30 mouse cellular contexts compared by ENCODE assay signal in genomic region chr11:46706664-46707356, GRCm38 (mm10). TPM values are rescaled to one million over a fixed set of nuclear protein-coding genes. Genes with fewer than 3 reads are reported as not detected.
A peak's percentile ranks its signal among the peaks of the same experiment; 100 is the strongest.
DNase-seq lines count a peak whose midpoint lies in the region; ATAC-seq and TF ChIP-seq lines count a peak whose summit lies in the region.
"Had no signal": no experiment of that assay in that cellular context is flagged by ENCODE, and none has a peak within 500 bp of the region (broad histone marks: within the 10 kb centered on the region; RNA-seq: fewer than 3 reads in every experiment).

TSS of gene Timd2 (minus strand) at chr11:46707061.

- peak; percentile 62 for DNase-seq in kidney, adult 2 months
- DNase-seq in kidney, postnatal 36 days: no peak
- DNase-seq in liver, embryonic 13.5 days: no peak
- peak; percentile 1 for DNase-seq in stomach, postnatal 0 days (ENCODE audit: low spot score)
- DNase-seq in thymus, postnatal 14 days: no peak
- DNase-seq: adrenal gland, postnatal 10 days; adrenal gland, postnatal 36 days; B cell, adult 2 months; cerebellum, adult 18-20 months; cerebellum, adult 9-11 months; cerebellum, postnatal 25 days; forebrain, postnatal 0 days; gastrocnemius, postnatal 25 days; heart, adult 18-20 months; heart, postnatal 10 days; heart, postnatal 36 days had no signal

- ATAC-seq in liver, embryonic 13.5 days (ENCODE audit: low read depth): no peak
- no peak for ATAC-seq in liver, embryonic 12.5 days
- ATAC-seq in liver, embryonic 15.5 days (ENCODE audit: insufficient read depth): peak; percentile 52
- no peak for ATAC-seq in stomach, postnatal 0 days (ENCODE audit: low FRiP score, low TSS enrichment)
- ATAC-seq in megakaryocyte, adult 5-6 weeks (ENCODE audit: poor library complexity, severe bottlenecking): no peak
- ATAC-seq: forebrain, embryonic 14.5 days; forebrain, postnatal 0 days; hindbrain, embryonic 16.5 days had no signal

- H3K9me3 ChIP-seq in liver, embryonic 13.5 days (replicated peaks): no peaks in the 10 kb centered on the region
- H3K9me3 ChIP-seq in liver, embryonic 12.5 days (replicated peaks): no peaks in the 10 kb centered on the region
- H3K9me3 ChIP-seq in liver, embryonic 15.5 days (replicated peaks): no peaks in the 10 kb centered on the region
- H3K9me3 ChIP-seq in stomach, postnatal 0 days (ENCODE audit: control insufficient read depth, low read length): no peaks in the 10 kb centered on the region
- H3K9me3 ChIP-seq: embryonic facial prominence, embryonic 12.5 days; embryonic facial prominence, embryonic 15.5 days; heart, embryonic 12.5 days; heart, embryonic 15.5 days; hindbrain, embryonic 10.5 days had no signal

- H3K36me3 ChIP-seq in kidney, adult 2 months (ENCODE audit: control insufficient read depth, insufficient read depth, low read length): no peaks in the 10 kb centered on the region
- H3K36me3 ChIP-seq in liver, embryonic 13.5 days: no peaks in the 10 kb centered on the region
- H3K36me3 ChIP-seq in liver, embryonic 12.5 days: no peaks in the 10 kb centered on the region
- no peaks in the 10 kb centered on the region for H3K36me3 ChIP-seq in liver, embryonic 15.5 days (replicated peaks)
- H3K36me3 ChIP-seq in stomach, postnatal 0 days (ENCODE audit: control insufficient read depth, insufficient read depth, low read length): no peaks in the 10 kb centered on the region
- H3K36me3 ChIP-seq: embryonic facial prominence, embryonic 12.5 days; embryonic facial prominence, embryonic 15.5 days; heart, embryonic 12.5 days; heart, embryonic 15.5 days; hindbrain, embryonic 10.5 days; hindbrain, embryonic 13.5 days had no signal

- no peak for TF ChIP-seq CTCF in kidney, adult 2 months (conservative IDR thresholded peaks at IDR 0.05; ENCODE audit: insufficient read depth, insufficient read length, low read depth, low read length)
- no peak for TF ChIP-seq CTCF in stomach, postnatal 0 days (IDR thresholded peaks at IDR 0.05; ENCODE audit: low read depth)

- H3K4me3 ChIP-seq in kidney, adult 2 months (ENCODE audit: insufficient read depth, low read depth, low read length): no peak within 1 kb of the TSS
- no peak within 1 kb of the TSS for H3K4me3 ChIP-seq in liver, embryonic 13.5 days (replicated peaks)
- no peak within 1 kb of the TSS for H3K4me3 ChIP-seq in liver, embryonic 12.5 days
- H3K4me3 ChIP-seq in liver, embryonic 15.5 days (replicated peaks): peak within 1 kb of the TSS; percentile 15; the same call in 1 of the 2 replicates
- H3K4me3 ChIP-seq in stomach, postnatal 0 days (ENCODE audit: low read depth, low read length): no peak within 1 kb of the TSS
- H3K4me3 ChIP-seq: embryonic facial prominence, embryonic 12.5 days; embryonic facial prominence, embryonic 15.5 days; heart, embryonic 12.5 days; heart, embryonic 15.5 days; hindbrain, embryonic 10.5 days; hindbrain, embryonic 13.5 days had no signal

- no peak within 1 kb of the TSS for H3K4me2 ChIP-seq in liver, embryonic 13.5 days
- no peak within 1 kb of the TSS for H3K4me2 ChIP-seq in liver, embryonic 12.5 days
- peak within 1 kb of the TSS; percentile 23 for H3K4me2 ChIP-seq in liver, embryonic 15.5 days
- no peak within 1 kb of the TSS for H3K4me2 ChIP-seq in stomach, postnatal 0 days (replicated peaks; ENCODE audit: low read depth)
- H3K4me2 ChIP-seq: embryonic facial prominence, embryonic 12.5 days; embryonic facial prominence, embryonic 15.5 days; heart, embryonic 12.5 days; heart, embryonic 15.5 days; hindbrain, embryonic 13.5 days had no signal

- H3K27ac ChIP-seq in kidney, adult 2 months (ENCODE audit: insufficient read depth, low read depth, low read length): 0 out of 2 replicates have a peak within 1 kb of the TSS, but pooled peaks have one; percentile 23
- no peak within 1 kb of the TSS for H3K27ac ChIP-seq in liver, embryonic 13.5 days
- H3K27ac ChIP-seq in liver, embryonic 12.5 days: no peak within 1 kb of the TSS
- H3K27ac ChIP-seq in liver, embryonic 15.5 days (replicated peaks): peak within 1 kb of the TSS; percentile 55; the same call in 1 of the 2 replicates
- H3K27ac ChIP-seq in stomach, postnatal 0 days (replicated peaks): no peak within 1 kb of the TSS
- H3K27ac ChIP-seq: embryonic facial prominence, embryonic 12.5 days; embryonic facial prominence, embryonic 15.5 days; heart, embryonic 15.5 days; hindbrain, embryonic 10.5 days; hindbrain, embryonic 13.5 days had no signal

- peaks cover 3% of the 10 kb centered on the region; the same call in 1 of the 2 replicates for H3K4me1 ChIP-seq in kidney, adult 2 months (ENCODE audit: control insufficient read depth, insufficient read depth, low read length)
- no peaks in the 10 kb centered on the region for H3K4me1 ChIP-seq in liver, embryonic 13.5 days (replicated peaks)
- no peaks in the 10 kb centered on the region for H3K4me1 ChIP-seq in liver, embryonic 12.5 days
- no peaks in the 10 kb centered on the region for H3K4me1 ChIP-seq in liver, embryonic 15.5 days (replicated peaks)
- H3K4me1 ChIP-seq in stomach, postnatal 0 days (replicated peaks; ENCODE audit: control insufficient read depth, insufficient read depth): no peaks in the 10 kb centered on the region
- H3K4me1 ChIP-seq: embryonic facial prominence, embryonic 12.5 days; embryonic facial prominence, embryonic 15.5 days; heart, embryonic 12.5 days; heart, embryonic 15.5 days; hindbrain, embryonic 10.5 days; hindbrain, embryonic 13.5 days had no signal

- TF ChIP-seq EP300 in stomach, postnatal 0 days (optimal IDR thresholded peaks at IDR 0.05): no peak

- TF ChIP-seq POLR2A in kidney, adult 2 months (IDR thresholded peaks at IDR 0.05; ENCODE audit: low read depth, low read length): no peak

- H3K9ac ChIP-seq in liver, embryonic 13.5 days: no peak within 1 kb of the TSS
- H3K9ac ChIP-seq in liver, embryonic 12.5 days: no peak within 1 kb of the TSS
- no peak within 1 kb of the TSS for H3K9ac ChIP-seq in liver, embryonic 15.5 days
- no peak within 1 kb of the TSS for H3K9ac ChIP-seq in stomach, postnatal 0 days (ENCODE audit: low read length)
- H3K9ac ChIP-seq: embryonic facial prominence, embryonic 12.5 days; embryonic facial prominence, embryonic 15.5 days; forebrain, postnatal 0 days; heart, embryonic 12.5 days; heart, embryonic 15.5 days; hindbrain, embryonic 13.5 days had no signal

- WGBS in kidney, adult 2 months: 45% methylated on average over 6 of the region's 6 CpGs
- WGBS in liver, embryonic 13.5 days (ENCODE audit: insufficient replicate concordance): 44% methylated on average over 6 of the region's 6 CpGs
- WGBS in liver, embryonic 12.5 days (ENCODE audit: insufficient replicate concordance): 59% methylated on average over 6 of the region's 6 CpGs
- WGBS in liver, embryonic 15.5 days (ENCODE audit: insufficient replicate concordance): 45% methylated on average over 6 of the region's 6 CpGs
- 68% methylated on average over 6 of the region's 6 CpGs for WGBS in stomach, postnatal 0 days

- H3K27me3 ChIP-seq in kidney, adult 2 months (replicated peaks; ENCODE audit: control insufficient read depth, insufficient read depth, low read length): no peaks in the 10 kb centered on the region
- H3K27me3 ChIP-seq in liver, embryonic 13.5 days: no peaks in the 10 kb centered on the region
- no peaks in the 10 kb centered on the region for H3K27me3 ChIP-seq in liver, embryonic 12.5 days (replicated peaks)
- H3K27me3 ChIP-seq in liver, embryonic 15.5 days: no peaks in the 10 kb centered on the region
- H3K27me3 ChIP-seq in stomach, postnatal 0 days (ENCODE audit: control insufficient read depth, insufficient read depth, low read length): no peaks in the 10 kb centered on the region
- H3K27me3 ChIP-seq: embryonic facial prominence, embryonic 12.5 days; embryonic facial prominence, embryonic 15.5 days; heart, embryonic 12.5 days; heart, embryonic 15.5 days; hindbrain, embryonic 13.5 days had no signal

RNA-seq across cellular contexts. Expression of gene Timd2, which starts in this region (rescaled TPM):
- polyA plus RNA-seq in kidney, adult 2 months (2012; rRNA removed): 7.5 and 10.1 TPM in 2 replicates
- 19.6 and 21.3 TPM in 2 replicates for polyA plus RNA-seq in liver, embryonic 13.5 days (2015; fragmentation: Nextera tagmentation; extraction: Ambion mirVana)
- 9.8 and 10.3 TPM in 2 replicates for polyA plus RNA-seq in liver, embryonic 12.5 days (2016; fragmentation: Nextera tagmentation; extraction: Ambion mirVana)
- 49.7 and 60.1 TPM in 2 replicates for polyA plus RNA-seq in liver, embryonic 15.5 days (2015; fragmentation: Nextera tagmentation; extraction: Ambion mirVana)
- 0.17 TPM in 1 of 2 replicates, not detected in the other for polyA plus RNA-seq in stomach, postnatal 0 days (2015; fragmentation: Nextera tagmentation; extraction: Ambion mirVana)
- 0.09 TPM in 1 of 2 replicates, not detected in the other for total RNA-seq in megakaryocyte, adult 5-6 weeks (2015)
- total RNA-seq in megakaryocyte, adult 5-6 weeks (2017): not detected in 2 replicates
- total RNA-seq: common myeloid progenitor, adult 5-6 weeks; forebrain, postnatal 0 days; gastrocnemius, adult 8-10 months; gastrocnemius, postnatal 25 days; heart, adult 18-20 months; heart, postnatal 10 days; heart, postnatal 36 days; MEL had no signal
- polyA plus RNA-seq: heart, embryonic 15.5 days; hindbrain, embryonic 13.5 days; hindbrain, embryonic 16.5 days had no signal

Comparison
In these comparisons a context has a peak if more than half of its experiments do, and no peak if none do; other contexts are left out.
1. H3K27ac ChIP-seq: peak in kidney, adult 2 months (single experiment) and liver, embryonic 15.5 days (single experiment); none in liver, embryonic 13.5 days (single experiment), liver, embryonic 12.5 days (single experiment) and stomach, postnatal 0 days (single experiment).
2. Peak in DNase-seq in stomach, postnatal 0 days; RNA of the gene not detected or under 1 TPM.